Mouse (Mus musculus) thymus, postnatal 25 days (tissue): ENCODE results near the gene Sh3pxd2b.

Source experiments
- DNase-seq: peaks from one replicate; pipeline ENCODE4 v3.0.0; 2022

Gene Sh3pxd2b

GRCm38 (mm10) chr11:32347607-32348432 is at the start of gene Sh3pxd2b:
Gene Sh3pxd2b, plus strand, starts transcription at chr11:32347820.
- no peak for DNase-seq

GRCm38 (mm10) chr11:32297866-32298531 is 49.6 kb upstream of the Sh3pxd2b start:
- no peak for DNase-seq

GRCm38 (mm10) chr11:32298532-32298918 is 49.1 kb upstream of the Sh3pxd2b start:
- no peak for DNase-seq

GRCm38 (mm10) chr11:32299865-32300264 is 47.8 kb upstream of the Sh3pxd2b start, which contains the start of gene Hbq1a:
Gene Hbq1a, plus strand, starts transcription at chr11:32300069.
- peak; percentile 57 for DNase-seq

GRCm38 (mm10) chr11:32300279-32301267 is 47.0 kb upstream of the Sh3pxd2b start:
- DNase-seq = no peak

GRCm38 (mm10) chr11:32301506-32301905 is 46.1 kb upstream of the Sh3pxd2b start:
- no peak for DNase-seq

GRCm38 (mm10) chr11:32302824-32303419 is 44.7 kb upstream of the Sh3pxd2b start:
- no peak for DNase-seq

GRCm38 (mm10) chr11:32303455-32303854 is 44.2 kb upstream of the Sh3pxd2b start:
- no peak for DNase-seq

GRCm38 (mm10) chr11:32307006-32307405 is 40.6 kb upstream of the Sh3pxd2b start:
- DNase-seq = no peak

- DNase-seq = no peak
Measured at GRCm38 (mm10) chr11:32309446-32309845, 38.2 kb upstream of the Sh3pxd2b start.

- no peak for DNase-seq
Measured at GRCm38 (mm10) chr11:32309928-32310327, 37.7 kb upstream of the Sh3pxd2b start.

GRCm38 (mm10) chr11:32316009-32316408 is 31.6 kb upstream of the Sh3pxd2b start:
- no peak for DNase-seq

GRCm38 (mm10) chr11:32320507-32321195 is 27.0 kb upstream of the Sh3pxd2b start:
- DNase-seq = no peak

- DNase-seq = peak; percentile 62
Measured at GRCm38 (mm10) chr11:32321196-32321565, 26.4 kb upstream of the Sh3pxd2b start.

- peak; percentile 82 for DNase-seq
Measured at GRCm38 (mm10) chr11:32324609-32325008, 23.0 kb upstream of the Sh3pxd2b start.

GRCm38 (mm10) chr11:32331075-32331474 is 16.5 kb upstream of the Sh3pxd2b start:
- no peak for DNase-seq

GRCm38 (mm10) chr11:32331861-32332260 is 15.8 kb upstream of the Sh3pxd2b start:
- no peak for DNase-seq

- no peak for DNase-seq
Measured at GRCm38 (mm10) chr11:32333235-32333634, 14.4 kb upstream of the Sh3pxd2b start.

- DNase-seq = no peak
Measured at GRCm38 (mm10) chr11:32336435-32336907, 11.1 kb upstream of the Sh3pxd2b start.

- DNase-seq = no peak
Measured at GRCm38 (mm10) chr11:32339131-32339531, 8.5 kb upstream of the Sh3pxd2b start.
